Mouse (Mus musculus): Measurements from ENCODE around the gene Kng1.

- TF ChIP-seq POLR2A (IDR thresholded peaks at IDR 0.05; ENCODE audit: low read depth, low read length), result peak; percentile 57; the same call in 1 of the 2 replicates
- TF ChIP-seq CTCF (conservative IDR thresholded peaks at IDR 0.05 in 1 of 2, IDR thresholded peaks at IDR 0.05 in 1 of 2; ENCODE audit: low read depth in 2 of 2, low read length in 2 of 2), result no peak
These were observed 45.5 kb downstream of the Kng1 start for GRCm38 (mm10) chr16:23103038-23103745.

Data from CH12.LX (cell line).